Mouse (Mus musculus) fat pad, adult 2 months (tissue): ENCODE measurements around the gene Mical2.

Experiments
- DNase-seq: peaks from one replicate; pipeline ENCODE4 v3.0.0-alpha.2; 2011; ENCODE audit warnings: low read depth, low spot score; ENCODE audit errors: extremely low read depth

The Mical2 gene

GRCm38 (mm10) chr7:112313211-112313610, 87.6 kb downstream of the Mical2 start:
- DNase-seq: no peak

- DNase-seq: no peak
Observed at GRCm38 (mm10) chr7:112313670-112314069, 88.0 kb downstream of the Mical2 start.

DNA sequence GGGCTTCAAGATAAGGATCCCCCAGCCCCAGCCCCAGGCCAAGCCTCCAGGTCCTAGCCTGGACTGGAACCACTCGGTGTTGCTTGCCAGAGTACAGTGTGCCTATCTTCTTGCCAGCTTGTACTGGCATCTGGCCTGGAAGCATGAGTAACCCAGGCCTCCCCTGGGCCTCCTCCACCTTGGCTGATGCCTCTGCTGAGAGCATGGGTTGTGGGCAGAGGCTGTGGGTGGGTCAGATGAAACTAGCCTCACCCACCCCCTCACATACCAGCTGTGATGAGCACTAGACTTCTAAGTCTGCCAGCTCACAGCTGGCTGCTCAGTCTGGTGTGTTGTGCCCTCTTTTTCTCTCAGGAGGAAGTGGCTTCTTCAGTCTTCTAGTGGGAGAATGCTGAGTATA, 90.6 kb downstream of the Mical2 start:
- peak; percentile 50 for DNase-seq

GRCm38 (mm10) chr7:112317491-112317890, 91.8 kb downstream of the Mical2 start:
- DNase-seq: no peak

GRCm38 (mm10) chr7:112318306-112318705, 92.7 kb downstream of the Mical2 start:
- DNase-seq: no peak

GRCm38 (mm10) chr7:112319419-112319818, 93.8 kb downstream of the Mical2 start:
- no peak for DNase-seq

GRCm38 (mm10) chr7:112320052-112320730, 94.5 kb downstream of the Mical2 start:
- DNase-seq: no peak

GRCm38 (mm10) chr7:112321798-112322794, 96.4 kb downstream of the Mical2 start:
- DNase-seq: no peak

DNA sequence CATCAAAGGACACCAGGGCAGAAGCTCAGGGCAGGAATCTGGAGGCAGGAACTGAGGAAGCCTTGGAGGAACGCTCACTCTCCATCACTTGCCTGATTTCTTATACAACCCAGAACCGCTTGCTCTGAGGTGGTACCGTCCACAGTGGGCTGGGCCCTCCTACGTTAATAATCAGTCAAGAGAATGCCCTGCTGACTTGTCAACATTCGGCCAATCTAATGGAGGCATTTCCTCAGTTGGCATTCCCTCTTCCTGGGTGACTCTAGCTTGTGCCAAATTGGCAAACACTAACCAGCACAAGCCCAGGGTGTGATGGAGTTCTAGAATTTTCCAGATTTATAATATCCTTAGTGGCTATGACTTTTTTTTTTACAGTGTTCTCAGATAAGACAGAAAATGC, 98.9 kb downstream of the Mical2 start:
- DNase-seq: no peak

DNA sequence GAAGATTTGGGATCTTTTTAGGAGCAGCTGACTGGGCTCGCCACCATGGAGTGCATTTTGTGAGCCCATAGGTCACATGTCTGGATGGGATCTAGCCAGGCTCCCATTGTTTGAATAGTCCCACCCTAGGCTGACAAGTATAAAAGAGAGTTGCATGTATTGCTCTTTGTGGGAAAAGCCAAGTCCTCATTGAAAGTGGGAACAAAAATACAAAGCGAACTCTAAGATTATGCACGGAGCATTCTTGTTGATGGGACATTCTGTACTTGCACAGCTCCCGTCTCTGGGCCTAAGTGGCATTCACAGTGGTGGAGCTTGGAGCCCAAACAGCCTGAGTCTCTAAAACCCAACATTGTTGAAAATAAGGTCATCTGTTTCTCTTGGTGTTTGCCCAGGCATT, 101.2 kb downstream of the Mical2 start:
- DNase-seq: no peak

DNA sequence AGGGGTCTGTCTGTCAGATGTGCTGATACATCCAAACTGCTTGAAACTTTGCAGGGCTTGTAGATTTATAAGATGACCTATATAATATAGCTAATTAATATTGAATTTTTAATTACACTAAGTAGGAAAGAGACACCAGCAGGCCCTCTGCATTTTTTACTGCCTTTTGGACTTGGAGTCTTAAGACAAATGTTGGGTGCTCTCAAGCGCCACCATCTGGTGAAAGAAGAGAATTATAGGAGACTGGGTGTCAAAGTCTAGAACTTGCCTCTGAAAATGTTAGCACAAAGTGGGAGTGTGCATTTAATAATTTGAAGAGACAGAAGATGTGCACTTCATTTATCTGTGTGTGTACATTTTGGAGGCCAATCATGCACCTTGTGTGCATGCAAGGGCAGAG, 103.3 kb downstream of the Mical2 start:
- no peak for DNase-seq

DNA sequence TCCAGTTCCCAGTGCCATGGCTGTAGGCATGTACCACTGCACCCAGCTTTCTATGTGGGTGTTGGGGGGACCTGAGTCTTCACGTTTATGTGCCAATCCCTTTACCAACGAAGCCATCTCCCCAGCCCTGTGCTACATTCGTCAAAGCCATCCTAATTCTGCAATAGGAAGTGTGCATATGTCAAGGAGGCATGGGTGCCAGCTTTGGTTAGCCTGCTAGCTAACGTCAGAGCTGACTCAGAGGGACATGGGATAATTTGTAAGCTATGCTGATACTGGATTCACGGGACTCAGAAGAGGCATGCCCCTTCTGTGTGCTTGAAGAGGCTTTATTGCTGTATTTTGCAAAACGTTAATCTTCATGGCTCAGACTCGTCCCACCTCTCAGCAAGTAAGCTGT, 103.8 kb downstream of the Mical2 start:
- no peak for DNase-seq

GRCm38 (mm10) chr7:112330935-112331334, 105.3 kb downstream of the Mical2 start:
- no peak for DNase-seq

DNA sequence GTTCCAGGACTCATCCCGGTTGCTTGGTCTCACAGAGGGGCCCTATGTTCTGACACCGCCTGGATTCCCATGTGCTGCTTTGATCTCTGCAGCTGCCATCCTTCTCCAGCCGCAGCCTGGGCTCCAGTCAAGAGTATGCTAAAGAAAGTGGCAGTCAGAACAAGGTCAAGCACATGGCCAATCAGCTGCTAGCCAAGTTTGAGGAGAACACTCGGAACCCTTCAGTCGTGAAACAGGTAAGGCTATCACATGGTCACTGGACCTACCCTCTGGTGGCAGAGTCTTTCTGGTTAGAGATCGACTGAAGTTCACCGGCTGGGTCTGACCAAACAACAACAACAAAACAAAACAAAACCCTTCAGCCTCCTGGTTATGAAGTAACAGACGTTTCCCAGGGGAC, 106.1 kb downstream of the Mical2 start:
- DNase-seq: no peak

GRCm38 (mm10) chr7:112332426-112332825, 106.8 kb downstream of the Mical2 start:
- no peak for DNase-seq

DNA sequence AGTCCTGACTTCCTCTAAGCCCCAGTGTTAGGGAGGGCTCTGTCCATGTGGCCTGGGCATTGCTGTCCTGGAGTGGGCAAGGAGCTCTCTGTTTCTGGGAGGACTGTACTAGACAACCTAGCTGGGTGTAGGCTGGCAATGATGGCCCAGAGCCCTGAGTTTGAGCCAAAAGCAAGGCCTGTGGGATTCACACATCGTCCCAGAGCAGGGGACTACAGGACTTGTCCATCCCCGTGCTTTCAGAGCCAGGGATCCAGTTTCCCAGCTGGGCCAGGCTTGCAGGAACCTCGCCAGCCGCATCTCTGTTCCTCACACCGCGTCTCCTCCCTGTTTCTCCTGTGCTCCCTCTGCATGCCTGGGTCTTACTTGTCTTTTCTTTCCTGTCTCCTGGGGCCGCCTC, 107.7 kb downstream of the Mical2 start:
- no peak for DNase-seq

DNA sequence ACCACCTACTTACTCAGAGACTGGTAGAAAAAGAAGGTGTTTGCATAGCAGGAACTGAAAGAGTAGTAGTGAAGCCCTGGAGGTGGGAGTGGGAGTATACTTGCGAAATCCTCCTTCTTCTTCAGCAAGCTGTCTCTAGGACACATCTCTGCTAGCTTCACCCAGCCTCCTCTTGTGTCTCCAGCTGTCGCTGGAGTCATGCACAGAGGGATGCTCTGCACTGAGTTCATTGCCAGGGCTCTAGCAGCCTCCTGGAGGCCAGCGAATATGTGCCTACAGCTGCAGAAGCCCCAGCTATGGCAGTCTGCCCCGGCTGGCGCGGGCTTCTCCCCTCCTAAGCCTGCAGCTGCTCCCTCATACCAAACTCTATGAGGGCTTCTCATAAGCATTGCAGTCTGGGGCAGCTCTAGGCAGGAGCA, 110.6 kb downstream of the Mical2 start:
- peak; percentile 61 for DNase-seq

DNA sequence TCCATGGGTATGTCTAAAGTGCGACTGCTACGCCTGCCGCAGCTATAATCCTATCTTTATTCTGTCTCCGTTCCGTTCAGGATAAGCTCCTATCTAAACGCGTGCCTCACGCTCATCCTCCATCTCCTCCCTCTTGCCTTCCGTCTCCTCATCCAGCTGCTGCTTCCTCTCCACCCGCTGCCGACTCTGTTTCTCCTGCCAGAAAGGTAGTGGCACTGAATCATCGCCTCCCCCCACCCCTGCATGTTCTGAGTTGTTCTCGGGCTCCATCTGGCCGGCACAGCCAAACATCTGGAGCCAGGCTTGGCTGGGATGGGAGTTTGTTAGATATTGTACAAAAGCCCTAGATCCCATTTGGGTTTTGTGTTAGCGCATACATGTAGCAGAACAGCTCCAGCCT, 111.1 kb downstream of the Mical2 start:
- DNase-seq: no peak

- no peak for DNase-seq
Observed at GRCm38 (mm10) chr7:112337736-112338135, 112.1 kb downstream of the Mical2 start.

GRCm38 (mm10) chr7:112341052-112341451, 115.4 kb downstream of the Mical2 start:
- no peak for DNase-seq

DNA sequence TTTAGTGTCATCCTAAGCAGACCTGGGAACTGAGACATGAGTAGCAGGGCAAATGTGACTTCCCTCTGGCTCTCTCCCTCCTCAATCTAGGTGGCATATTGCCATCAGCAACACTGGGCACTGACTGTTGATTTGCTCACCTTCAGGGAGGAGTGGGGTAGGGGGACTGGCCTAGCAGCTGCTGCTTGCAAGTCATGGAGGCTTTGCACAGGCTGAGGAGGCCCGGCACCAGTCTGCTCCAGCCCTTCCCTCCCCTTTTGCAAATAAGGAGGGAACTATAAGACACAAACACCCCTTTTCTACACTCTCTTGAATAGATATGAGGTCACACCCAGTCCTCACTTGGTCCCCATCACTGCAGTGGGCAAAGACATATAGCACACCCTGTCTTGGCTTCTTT, 120.0 kb downstream of the Mical2 start:
- DNase-seq: no peak

- no peak for DNase-seq
Observed at GRCm38 (mm10) chr7:112351541-112351940, 125.9 kb downstream of the Mical2 start.
